Mouse (Mus musculus): ENCODE measurements around the gene Ppm1n. TPM values are rescaled to one million over a fixed set of nuclear protein-coding genes. Genes with fewer than 3 reads are reported as not detected.

Ppm1n gene
- total and polyA plus RNA-seq, 2 experiments from 2014 or later, result 0.56 TPM; not detected in 1

- DNase-seq (ENCODE audit: low spot score) (peak; percentile 57), ATAC-seq (ENCODE audit: insufficient read depth, low read depth) (peak; percentile 75)
- Histone ChIP-seq H3K9ac (replicated peaks; ENCODE audit: low read depth, low read length) (peak overlapping the region; percentile 51), H3K4me3 (ENCODE audit: low read depth, low read length) (peak overlapping the region; percentile 55), H3K4me1 (ENCODE audit: control insufficient read depth, insufficient read depth) (0 out of 2 replicates have a peak, but pooled peaks cover 3% of the 10 kb centered on the region), H3K9me3 (replicated peaks; ENCODE audit: control insufficient read depth, low read length) (no peaks in the 10 kb centered on the region), H3K4me2 (ENCODE audit: low read depth, low read length) (peak overlapping the region; percentile 66), H3K27me3 (ENCODE audit: control insufficient read depth, insufficient read depth, low read length) (no peaks in the 10 kb centered on the region), H3K27ac (ENCODE audit: low read depth) (peak overlapping the region; percentile 71), H3K36me3 (replicated peaks; ENCODE audit: control insufficient read depth, insufficient read depth, low read length) (no peaks in the 10 kb centered on the region)
- 2% methylated on average over 20 of the region's 20 CpGs for WGBS
- TF ChIP-seq EP300 (IDR thresholded peaks at IDR 0.05; ENCODE audit: low read depth) (no peak), CTCF (IDR thresholded peaks at IDR 0.05; ENCODE audit: low read depth) (no peak)
These were observed 11.2 kb upstream of the Ppm1n start for GRCm38 (mm10) chr7:19290969-19291596.

GRCm38 (mm10) chr7:19284763-19285162, 4.9 kb upstream of the Ppm1n start:
- no peak for DNase-seq (ENCODE audit: low spot score)
- Histone ChIP-seq H3K4me3 (ENCODE audit: low read depth, low read length) (no peak overlapping the region), H3K9me3 (replicated peaks; ENCODE audit: control insufficient read depth, low read length) (no peaks in the 10 kb centered on the region), H3K4me1 (ENCODE audit: control insufficient read depth, insufficient read depth) (peaks cover 7% of the 10 kb centered on the region; the same call in 1 of the 2 replicates), H3K27ac (ENCODE audit: low read depth) (no peak overlapping the region), H3K36me3 (replicated peaks; ENCODE audit: control insufficient read depth, insufficient read depth, low read length) (no peaks in the 10 kb centered on the region), H3K4me2 (ENCODE audit: low read depth, low read length) (no peak overlapping the region), H3K27me3 (ENCODE audit: control insufficient read depth, insufficient read depth, low read length) (peaks cover 28% of the 10 kb centered on the region), H3K9ac (replicated peaks; ENCODE audit: low read depth, low read length) (no peak overlapping the region)
- WGBS, result 22% methylated on average over 4 of the region's 4 CpGs
- ATAC-seq (ENCODE audit: insufficient read depth, low read depth), result no peak
- TF ChIP-seq EP300 (IDR thresholded peaks at IDR 0.05; ENCODE audit: low read depth) (no peak), CTCF (IDR thresholded peaks at IDR 0.05; ENCODE audit: low read depth) (peak; percentile 79)

GRCm38 (mm10) chr7:19283406-19283804, 3.5 kb upstream of the Ppm1n start:
- ATAC-seq (ENCODE audit: insufficient read depth, low read depth), result no peak

GRCm38 (mm10) chr7:19282791-19283405, 3.0 kb upstream of the Ppm1n start:
- WGBS, result 1% methylated on average over 32 of the region's 35 CpGs

More at GRCm38 (mm10) chr7:19283406-19283804, 3.5 kb upstream of the Ppm1n start:
- Histone ChIP-seq H3K9me3 (replicated peaks; ENCODE audit: control insufficient read depth, low read length) (no peaks in the 10 kb centered on the region), H3K27ac (ENCODE audit: low read depth) (no peak overlapping the region), H3K27me3 (ENCODE audit: control insufficient read depth, insufficient read depth, low read length) (peaks cover 41% of the 10 kb centered on the region), H3K4me1 (ENCODE audit: control insufficient read depth, insufficient read depth) (peaks cover 13% of the 10 kb centered on the region; the same call in 1 of the 2 replicates), H3K9ac (replicated peaks; ENCODE audit: low read depth, low read length) (no peak overlapping the region), H3K36me3 (replicated peaks; ENCODE audit: control insufficient read depth, insufficient read depth, low read length) (no peaks in the 10 kb centered on the region), H3K4me2 (ENCODE audit: low read depth, low read length) (no peak overlapping the region), H3K4me3 (ENCODE audit: low read depth, low read length) (no peak overlapping the region)
- TF ChIP-seq CTCF (IDR thresholded peaks at IDR 0.05; ENCODE audit: low read depth) (no peak), EP300 (IDR thresholded peaks at IDR 0.05; ENCODE audit: low read depth) (no peak)
- no peak for DNase-seq (ENCODE audit: low spot score)
- 32% methylated on average over 14 of the region's 14 CpGs for WGBS

GRCm38 (mm10) chr7:19282385-19282784, 2.5 kb upstream of the Ppm1n start, which contains the start of gene Rtn2:
TSS of gene Rtn2 (plus strand) at chr7:19282624.
- H3K27ac ChIP-seq (ENCODE audit: low read depth), result no peak within 1 kb of the TSS

More at GRCm38 (mm10) chr7:19282791-19283405, 3.0 kb upstream of the Ppm1n start:
- DNase-seq (ENCODE audit: low spot score) (no peak), ATAC-seq (ENCODE audit: insufficient read depth, low read depth) (peak; percentile 75)
- TF ChIP-seq CTCF (IDR thresholded peaks at IDR 0.05; ENCODE audit: low read depth) (no peak), EP300 (IDR thresholded peaks at IDR 0.05; ENCODE audit: low read depth) (no peak)
- Histone ChIP-seq H3K4me3 (ENCODE audit: low read depth, low read length) (peak overlapping the region; percentile 47), H3K27me3 (ENCODE audit: control insufficient read depth, insufficient read depth, low read length) (peaks cover 46% of the 10 kb centered on the region), H3K9me3 (replicated peaks; ENCODE audit: control insufficient read depth, low read length) (no peaks in the 10 kb centered on the region), H3K36me3 (replicated peaks; ENCODE audit: control insufficient read depth, insufficient read depth, low read length) (no peaks in the 10 kb centered on the region), H3K4me1 (ENCODE audit: control insufficient read depth, insufficient read depth) (peaks cover 13% of the 10 kb centered on the region; the same call in 1 of the 2 replicates), H3K9ac (replicated peaks; ENCODE audit: low read depth, low read length) (no peak overlapping the region), H3K4me2 (ENCODE audit: low read depth, low read length) (peak overlapping the region; percentile 96), H3K27ac (ENCODE audit: low read depth) (no peak overlapping the region)

More at GRCm38 (mm10) chr7:19282385-19282784, 2.5 kb upstream of the Ppm1n start, which contains the start of gene Rtn2:
- ATAC-seq (ENCODE audit: insufficient read depth, low read depth), result peak; percentile 62
- Histone ChIP-seq H3K4me1 (ENCODE audit: control insufficient read depth, insufficient read depth) (peaks cover 13% of the 10 kb centered on the region; the same call in 1 of the 2 replicates), H3K4me2 (ENCODE audit: low read depth, low read length) (peak within 1 kb of the TSS; percentile 96), H3K27me3 (ENCODE audit: control insufficient read depth, insufficient read depth, low read length) (peaks cover 51% of the 10 kb centered on the region), H3K36me3 (replicated peaks; ENCODE audit: control insufficient read depth, insufficient read depth, low read length) (no peaks in the 10 kb centered on the region), H3K9me3 (replicated peaks; ENCODE audit: control insufficient read depth, low read length) (no peaks in the 10 kb centered on the region), H3K4me3 (ENCODE audit: low read depth, low read length) (peak within 1 kb of the TSS; percentile 47), H3K9ac (replicated peaks; ENCODE audit: low read depth, low read length) (no peak within 1 kb of the TSS)
- WGBS, result 1% methylated on average over 37 of the region's 37 CpGs
- no peak for DNase-seq (ENCODE audit: low spot score)
- TF ChIP-seq CTCF (IDR thresholded peaks at IDR 0.05; ENCODE audit: low read depth) (no peak), EP300 (IDR thresholded peaks at IDR 0.05; ENCODE audit: low read depth) (no peak)
